ENCODE assay signal across 28 mouse cellular contexts in the genomic region with DNA sequence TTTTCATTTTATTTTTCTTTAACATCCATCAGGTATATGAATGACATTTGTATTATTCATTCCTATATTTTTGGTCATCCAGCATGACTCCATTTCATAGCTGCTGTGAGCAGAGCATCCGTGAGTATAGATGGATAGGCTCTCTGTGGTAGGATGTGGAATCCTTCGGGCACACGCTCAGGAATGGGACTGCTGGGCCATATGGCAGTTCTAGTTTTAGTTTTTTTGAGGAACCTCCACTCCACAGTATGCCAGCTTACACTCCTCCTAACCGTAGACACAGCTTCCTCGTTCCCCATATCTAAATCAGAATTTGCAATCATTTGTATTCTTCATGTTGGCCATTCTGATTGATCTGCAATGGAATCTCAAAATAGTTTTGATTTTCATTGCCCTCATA. TPM values are rescaled to one million over a fixed set of nuclear protein-coding genes. Genes with fewer than 3 reads are reported as not detected.
"Had no signal": no experiment of that assay in that cellular context is flagged by ENCODE, and none has a peak within 500 bp of the region (broad histone marks: within the 10 kb centered on the region; RNA-seq: fewer than 3 reads in every experiment).

No protein-coding gene starts in this region.

- H3K27me3 ChIP-seq: heart, embryonic 12.5 days; hindbrain, embryonic 12.5 days; intestine, embryonic 15.5 days; limb, embryonic 13.5 days; limb, embryonic 15.5 days; liver, embryonic 12.5 days had no signal

- DNase-seq: gastrocnemius, postnatal 14 days; gastrocnemius, postnatal 36 days; heart, adult 18-20 months; heart, postnatal 10 days; heart, postnatal 4 days; kidney, adult 18-20 months; kidney, adult 8-10 months; kidney, postnatal 10 days; kidney, postnatal 25 days; kidney, postnatal 4 days had no signal

- H3K36me3 ChIP-seq: heart, embryonic 10.5 days; heart, embryonic 12.5 days; hindbrain, embryonic 10.5 days; hindbrain, embryonic 12.5 days; intestine, embryonic 15.5 days; limb, embryonic 13.5 days; limb, embryonic 15.5 days; liver, embryonic 12.5 days had no signal

- H3K4me3 ChIP-seq: heart, embryonic 10.5 days; heart, embryonic 12.5 days; hindbrain, embryonic 10.5 days; hindbrain, embryonic 12.5 days; intestine, embryonic 15.5 days; layer of hippocampus, adult 2 months; left cerebral cortex, adult 2 months; limb, embryonic 13.5 days; limb, embryonic 15.5 days; liver, embryonic 12.5 days had no signal

- H3K27ac ChIP-seq: heart, embryonic 10.5 days; hindbrain, embryonic 10.5 days; hindbrain, embryonic 12.5 days; hindbrain, embryonic 14.5 days; intestine, embryonic 15.5 days; layer of hippocampus, adult 2 months; left cerebral cortex, adult 2 months; limb, embryonic 13.5 days; limb, embryonic 15.5 days; liver, embryonic 12.5 days had no signal

- H3K9me3 ChIP-seq: heart, embryonic 10.5 days; hindbrain, embryonic 10.5 days; hindbrain, embryonic 12.5 days; intestine, embryonic 15.5 days; limb, embryonic 13.5 days; limb, embryonic 15.5 days; liver, embryonic 12.5 days had no signal

- H3K4me1 ChIP-seq: heart, embryonic 10.5 days; hindbrain, embryonic 10.5 days; hindbrain, embryonic 12.5 days; intestine, embryonic 15.5 days; limb, embryonic 13.5 days; limb, embryonic 15.5 days; liver, embryonic 12.5 days had no signal

RNA-seq across cellular contexts. Expression of gene Slamf6, which starts 5.5 kb away (rescaled TPM):
- polyA plus RNA-seq: heart, embryonic 12.5 days; hindbrain, embryonic 10.5 days; hindbrain, embryonic 16.5 days; limb, embryonic 11.5 days; limb, embryonic 15.5 days had no signal

RNA-seq across cellular contexts. Expression of gene Gm10521, which starts 27.4 kb away (rescaled TPM):
- polyA plus RNA-seq: heart, embryonic 10.5 days; heart, embryonic 12.5 days; heart, embryonic 14.5 days; heart, embryonic 16.5 days; hindbrain, embryonic 10.5 days; hindbrain, embryonic 14.5 days; hindbrain, embryonic 16.5 days; intestine, embryonic 15.5 days; intestine, postnatal 0 days; kidney, embryonic 14.5 days; kidney, embryonic 16.5 days; limb, embryonic 11.5 days; limb, embryonic 13.5 days; limb, embryonic 15.5 days; liver, embryonic 12.5 days had no signal
